Mouse (Mus musculus) olfactory bulb, adult 2 months (tissue): ENCODE measurements around the gene Lsm4.

Source experiments
- CTCF ChIP-seq: fragments of 200-500 bp; IDR thresholded peaks from 2 replicates; pipeline ENCODE4 v1.5.1; 2012; ENCODE audit warnings: low read depth, mild to moderate bottlenecking, low read length, moderate library complexity; ENCODE audit not compliant: insufficient read depth
- POLR2A ChIP-seq: fragments of 200-500 bp; IDR thresholded peaks from 2 replicates; pipeline ENCODE4 v1.6.1; 2012; ENCODE audit warnings: mild to moderate bottlenecking, low read depth, low read length, moderate library complexity; ENCODE audit not compliant: insufficient read depth

- TF ChIP-seq CTCF (no peak), POLR2A (no peak)
Measured at GRCm38 (mm10) chr8:70710296-70710695, 37.2 kb downstream of the Lsm4 start.
